Mouse (Mus musculus): ENCODE data around the gene Rab12.

Gene Rab12

GRCm38 (mm10) chr17:66448421-66449405, 70.8 kb downstream of the Rab12 start:
- DNase-seq (ENCODE audit: low spot score in 2 of 2), result peak in 1 of 2 experiments; percentile 32

- no peak for DNase-seq (ENCODE audit: low spot score in 2 of 2)
These were observed 71.6 kb downstream of the Rab12 start for GRCm38 (mm10) chr17:66447978-66448377.

GRCm38 (mm10) chr17:66447007-66447312, 72.6 kb downstream of the Rab12 start:
- no peak for DNase-seq (ENCODE audit: low spot score in 2 of 2)

GRCm38 (mm10) chr17:66446196-66447006, 73.1 kb downstream of the Rab12 start:
- no peak for DNase-seq (ENCODE audit: low spot score in 2 of 2)
